Mouse (Mus musculus) macrophage (primary cell): Measurements from ENCODE around the gene Tsc22d1. TPM values are rescaled to one million over a fixed set of nuclear protein-coding genes. Genes with fewer than 3 reads are reported as not detected.

Experiments used
- H3K27ac ChIP-seq: fragments of 350-480 bp; formaldehyde crosslinking; 2 replicates; pipeline ENCODE4 v1.9.0; 2021
- H3K36me3 ChIP-seq: fragments of 350-480 bp; formaldehyde crosslinking; 2 replicates; pipeline ENCODE4 v1.9.0; 2021; ENCODE audit errors: inconsistent target
- H3K4me3 ChIP-seq: fragments of 350-480 bp; formaldehyde crosslinking; 2 replicates; pipeline ENCODE4 v1.9.0; 2021; ENCODE audit errors: inconsistent target
- H3K79me2 ChIP-seq: fragments of 350-480 bp; formaldehyde crosslinking; 2 replicates; pipeline ENCODE4 v1.9.0; 2021; ENCODE audit errors: inconsistent target
- WGBS: methylation state at CpG from one replicate; pipeline ENCODE4 v1.1.7; 2026; ENCODE audit warnings: inconsistent platforms; ENCODE audit not compliant: missing documents; 5-methylcytosine and 5-hydroxymethylcytosine counted together
- polyA plus RNA-seq: library from polyadenylated mRNA; stranded (reverse); fragments of 250-400 nt; gene quantifications from 3 replicates; pipeline ENCODE4 v1.2.4, GENCODE M21; 2018; ENCODE audit warnings: inconsistent platforms

The Tsc22d1 gene
- polyA plus RNA-seq, 1 experiment from 2014 or later: 33.6 TPM

DNA sequence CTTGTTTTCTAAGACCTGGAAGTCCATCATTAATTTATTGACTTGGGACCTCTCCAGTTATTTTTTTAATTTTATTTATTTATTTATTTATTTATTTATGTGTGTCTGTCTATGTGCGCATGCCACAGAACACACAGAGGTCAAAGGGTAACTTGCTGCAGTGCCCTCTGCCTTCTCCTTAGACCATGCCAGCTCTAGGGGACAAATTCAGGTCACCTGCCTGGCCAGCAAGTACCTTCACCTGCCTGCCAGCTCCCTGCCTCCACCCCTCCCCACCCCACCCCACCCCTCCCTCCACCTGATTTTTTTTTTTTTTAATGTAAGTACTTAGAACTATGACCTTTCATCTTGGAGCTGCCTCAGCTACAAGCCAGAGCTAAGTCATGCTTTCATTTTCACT is 68.9 kb downstream of the Tsc22d1 start:
- H3K79me2 ChIP-seq: no peaks in the 10 kb centered on the region
- H3K36me3 ChIP-seq: no peaks in the 10 kb centered on the region
- WGBS: 91% methylated on average over 1 of the region's 1 CpGs
- no peak overlapping the region for H3K4me3 ChIP-seq
- H3K27ac ChIP-seq: no peak overlapping the region

DNA sequence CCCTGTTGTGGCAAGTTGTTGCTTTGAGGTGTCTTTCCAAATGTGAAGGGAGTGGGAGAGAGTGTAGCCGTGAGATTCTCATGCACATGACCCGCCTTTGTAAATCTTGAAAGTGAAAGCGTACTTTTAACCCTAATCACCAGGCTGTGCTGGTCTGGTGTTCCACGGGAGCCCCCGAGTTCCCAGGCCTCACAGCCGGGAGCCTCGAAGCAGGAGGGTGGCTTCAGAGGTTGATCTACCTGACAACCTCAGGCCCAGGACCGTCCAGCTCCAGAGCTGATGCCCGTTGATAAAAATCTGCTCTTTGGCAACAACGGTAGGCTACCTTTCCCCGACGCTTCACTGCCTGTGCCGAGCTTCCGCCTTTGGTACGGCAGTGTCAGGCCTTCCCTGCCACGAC is 72.8 kb downstream of the Tsc22d1 start:
- WGBS: 89% methylated on average over 13 of the region's 16 CpGs
- no peaks in the 10 kb centered on the region for H3K36me3 ChIP-seq
- no peak overlapping the region for H3K4me3 ChIP-seq
- H3K79me2 ChIP-seq: no peaks in the 10 kb centered on the region
- no peak overlapping the region for H3K27ac ChIP-seq

DNA sequence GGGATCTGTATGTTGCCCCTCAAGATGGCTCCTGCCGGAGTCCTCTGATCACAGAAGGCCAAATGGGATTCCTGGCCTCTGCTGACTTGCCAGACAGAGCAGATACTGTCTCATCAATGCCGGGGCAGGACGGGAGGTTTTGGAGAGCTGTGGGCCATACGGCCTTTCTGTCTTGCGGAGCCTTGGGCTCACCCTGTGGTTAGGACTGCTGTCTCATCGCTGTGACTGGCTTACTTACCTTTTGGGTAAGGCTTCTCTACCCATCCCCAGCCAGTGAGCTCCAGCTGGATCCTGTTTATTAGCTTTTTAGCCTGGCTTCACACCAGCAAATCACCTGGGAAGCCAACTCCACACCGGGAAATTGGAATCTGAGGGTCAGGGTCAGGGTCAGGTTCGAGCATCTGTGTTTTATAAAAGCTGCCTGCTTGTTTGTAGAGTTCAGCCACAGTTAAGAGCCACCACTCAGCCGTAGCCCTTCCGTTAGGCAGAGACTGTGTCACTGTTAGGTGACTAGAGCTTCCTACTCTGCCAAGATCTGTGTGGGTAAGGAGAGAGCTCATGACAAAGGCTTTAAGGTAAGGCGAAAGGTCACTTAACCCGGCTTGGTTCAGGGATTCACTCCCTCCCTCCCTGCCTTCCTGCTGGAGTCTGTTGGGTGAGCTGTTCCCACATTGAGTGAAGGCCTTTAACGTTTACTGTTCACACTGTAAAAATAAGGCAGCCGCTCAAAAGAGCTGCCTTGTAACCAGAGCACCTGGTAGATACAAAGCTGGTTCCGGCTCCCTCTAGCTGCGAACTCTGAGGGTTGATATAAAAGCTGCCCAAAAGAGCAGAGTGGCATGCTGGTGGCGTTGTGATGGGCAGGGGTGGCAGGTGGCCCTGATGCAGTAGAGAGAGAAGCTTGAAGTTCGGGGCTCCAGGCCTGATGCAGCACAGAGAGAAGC is 73.6 kb downstream of the Tsc22d1 start:
- Histone ChIP-seq H3K79me2 (no peaks in the 10 kb centered on the region), H3K27ac (no peak overlapping the region)
- WGBS: 94% methylated on average over 17 of the region's 18 CpGs

DNA sequence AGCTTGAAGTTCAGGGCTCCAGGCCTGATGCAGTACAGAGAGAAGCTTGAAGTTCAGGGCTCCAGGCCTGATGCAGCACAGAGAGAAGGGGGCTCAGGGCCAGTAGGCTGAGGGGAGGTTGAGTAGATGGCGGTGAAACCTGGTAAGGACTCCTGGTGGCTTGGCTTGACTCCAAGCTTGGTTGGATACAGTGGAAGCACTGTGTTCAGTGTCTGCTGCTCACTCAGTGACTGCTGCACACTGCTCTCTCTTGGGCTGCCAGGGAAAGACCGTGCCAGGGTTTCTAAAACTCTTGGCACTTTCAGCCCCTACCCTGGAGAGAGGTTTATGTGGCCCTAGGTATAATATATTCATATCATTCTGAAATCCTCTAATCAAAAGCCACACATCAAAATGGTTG is 74.4 kb downstream of the Tsc22d1 start:
- H3K4me3 ChIP-seq: no peak overlapping the region
- H3K79me2 ChIP-seq: no peaks in the 10 kb centered on the region
- no peaks in the 10 kb centered on the region for H3K36me3 ChIP-seq
- WGBS: 100% methylated on average over 2 of the region's 2 CpGs
- no peak overlapping the region for H3K27ac ChIP-seq

More for the DNA sequence above, 73.6 kb downstream of the Tsc22d1 start:
- Histone ChIP-seq H3K4me3 (no peak overlapping the region), H3K36me3 (no peaks in the 10 kb centered on the region)

DNA sequence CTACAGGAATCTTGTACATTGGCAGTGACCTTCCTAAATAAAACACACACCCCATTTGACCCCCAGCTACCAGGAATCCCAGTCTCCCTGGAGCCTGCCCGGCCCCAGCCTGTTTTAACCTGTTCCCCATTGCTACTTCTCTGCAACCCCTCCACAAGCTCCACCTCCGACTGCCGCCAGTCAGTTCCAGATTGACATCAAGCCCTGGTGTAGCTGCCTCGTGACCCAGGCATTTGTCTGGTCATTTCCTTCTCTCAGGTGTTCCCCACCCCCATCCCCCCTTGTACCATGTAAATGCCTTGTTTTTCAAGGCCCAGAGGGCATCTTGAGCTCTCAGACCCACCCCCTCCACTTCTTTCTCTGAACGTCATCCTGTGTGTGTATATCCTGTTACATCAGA is 80.3 kb downstream of the Tsc22d1 start:
- Histone ChIP-seq H3K79me2 (no peaks in the 10 kb centered on the region), H3K36me3 (no peaks in the 10 kb centered on the region), H3K27ac (no peak overlapping the region), H3K4me3 (no peak overlapping the region)
- WGBS: 57% methylated on average over 5 of the region's 5 CpGs

DNA sequence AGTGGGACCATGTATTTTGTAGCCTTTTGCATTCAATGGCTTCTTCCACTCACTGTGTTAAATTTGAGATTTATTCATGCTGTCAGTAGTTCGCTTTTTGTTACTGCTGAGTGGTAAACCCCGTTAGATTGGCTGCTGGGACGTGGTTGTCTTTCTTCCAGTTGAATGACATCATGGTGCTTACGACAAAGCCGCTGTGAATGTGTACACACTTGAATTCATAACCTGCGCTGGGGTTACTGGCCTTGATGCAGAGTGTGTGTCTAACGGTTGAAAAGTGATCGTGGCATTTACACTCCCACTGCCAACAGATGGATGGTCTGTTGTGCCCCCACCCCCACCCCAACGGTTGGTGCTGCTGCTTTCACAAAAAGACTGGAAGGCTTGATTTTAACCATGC is 82.4 kb downstream of the Tsc22d1 start:
- Histone ChIP-seq H3K36me3 (no peaks in the 10 kb centered on the region), H3K27ac (no peak overlapping the region), H3K4me3 (no peak overlapping the region), H3K79me2 (no peaks in the 10 kb centered on the region)
- WGBS: 99% methylated on average over 9 of the region's 9 CpGs

DNA sequence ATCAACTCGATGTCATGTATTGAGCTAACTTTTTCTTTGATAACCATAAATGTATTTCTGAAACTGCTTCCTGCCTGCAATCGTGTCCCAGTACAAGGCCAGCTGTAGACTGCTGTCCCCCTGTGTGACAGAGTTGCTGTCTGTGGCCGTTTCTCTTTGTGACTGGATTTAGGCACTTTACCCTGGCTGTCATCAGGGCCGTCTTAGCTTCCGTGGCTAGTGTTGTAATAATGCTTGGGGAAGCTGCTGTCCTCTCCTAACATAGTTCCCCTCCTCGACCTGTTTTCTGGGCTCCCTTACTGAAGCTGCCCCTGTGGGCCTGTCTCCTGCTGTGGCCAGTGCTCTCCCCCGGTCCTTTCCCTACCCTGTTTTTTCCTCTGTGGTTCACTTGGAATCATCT is 83.4 kb downstream of the Tsc22d1 start:
- 19% methylated on average over 7 of the region's 7 CpGs for WGBS
- no peaks in the 10 kb centered on the region for H3K79me2 ChIP-seq
- H3K4me3 ChIP-seq: no peak overlapping the region
- no peaks in the 10 kb centered on the region for H3K36me3 ChIP-seq
- no peak overlapping the region for H3K27ac ChIP-seq

DNA sequence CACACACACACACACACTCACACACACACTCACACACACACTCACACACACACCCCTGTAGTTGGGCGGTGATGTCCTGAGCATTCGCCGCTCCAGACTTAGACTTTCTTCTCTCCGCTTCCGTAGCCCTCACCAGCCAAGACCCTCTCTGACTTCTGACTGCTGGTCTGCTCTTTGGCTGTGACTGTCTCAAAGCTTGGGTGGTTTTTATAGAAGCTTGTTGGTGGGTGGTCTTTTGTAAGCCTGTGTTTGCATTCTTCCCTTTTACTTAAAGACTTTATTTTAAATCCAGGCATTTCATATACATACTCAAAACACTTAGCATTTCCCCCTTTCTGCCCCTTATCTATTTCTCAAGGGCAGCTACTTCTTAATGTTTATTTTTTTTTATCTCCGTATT is 84.7 kb downstream of the Tsc22d1 start:
- H3K36me3 ChIP-seq: no peaks in the 10 kb centered on the region
- H3K4me3 ChIP-seq: no peak overlapping the region
- 89% methylated on average over 6 of the region's 6 CpGs for WGBS
- no peaks in the 10 kb centered on the region for H3K79me2 ChIP-seq
- H3K27ac ChIP-seq: no peak overlapping the region

DNA sequence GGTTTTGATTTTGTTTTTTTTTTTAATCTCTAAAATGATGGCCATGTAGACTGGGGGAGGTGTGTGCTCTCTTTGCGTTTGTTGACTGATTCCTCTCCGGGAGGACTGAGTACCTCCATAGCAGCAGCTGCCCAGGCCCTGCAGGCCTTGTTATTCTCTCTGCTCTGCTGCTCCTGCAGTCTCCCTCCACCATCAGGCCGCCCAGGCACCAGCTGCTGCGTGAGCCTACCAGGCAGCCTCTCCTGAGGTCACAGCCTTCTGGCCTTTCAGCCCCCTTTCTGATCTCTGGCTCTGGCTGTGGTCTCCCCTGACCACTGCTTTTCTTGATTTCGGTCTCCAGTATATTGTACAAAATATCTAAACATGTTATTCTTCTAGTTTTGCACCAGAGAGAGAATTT is 85.3 kb downstream of the Tsc22d1 start:
- no peaks in the 10 kb centered on the region for H3K79me2 ChIP-seq
- no peak overlapping the region for H3K4me3 ChIP-seq
- 96% methylated on average over 5 of the region's 5 CpGs for WGBS
- H3K27ac ChIP-seq: no peak overlapping the region
- H3K36me3 ChIP-seq: no peaks in the 10 kb centered on the region

DNA sequence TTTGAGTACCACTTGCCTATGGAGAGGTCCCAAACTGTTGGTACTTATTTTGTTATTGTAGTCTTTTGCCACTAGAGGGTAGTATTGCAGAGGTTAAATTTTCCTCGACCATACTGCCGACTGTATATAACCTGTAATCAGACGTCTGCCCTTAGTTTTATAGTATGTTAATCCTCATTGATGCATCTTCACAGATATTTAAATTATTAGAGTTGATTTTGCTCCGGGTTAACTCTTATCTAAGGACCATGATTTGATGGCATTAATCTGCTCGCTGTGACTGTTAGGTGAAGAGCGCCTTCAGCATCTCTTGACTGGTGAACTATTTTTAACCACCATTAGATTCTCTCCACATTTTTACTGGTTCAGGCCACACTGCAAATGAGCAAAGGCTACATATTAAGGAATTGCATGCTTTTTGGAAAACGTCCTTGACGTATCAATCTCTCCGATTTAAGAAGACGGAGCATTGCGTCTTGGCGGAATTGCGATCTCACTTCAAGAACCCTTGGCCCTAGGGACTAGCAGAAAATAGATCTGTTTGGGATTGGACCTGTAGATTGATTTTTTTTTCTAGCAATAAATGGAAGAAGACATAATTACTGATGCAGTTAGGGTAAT is 88.6 kb downstream of the Tsc22d1 start:
- H3K79me2 ChIP-seq: no peaks in the 10 kb centered on the region
- H3K4me3 ChIP-seq: peak overlapping the region; percentile 37; the same call in 1 of the 2 replicates
- no peak overlapping the region for H3K27ac ChIP-seq
- H3K36me3 ChIP-seq: no peaks in the 10 kb centered on the region
- WGBS: 18% methylated on average over 13 of the region's 13 CpGs

DNA sequence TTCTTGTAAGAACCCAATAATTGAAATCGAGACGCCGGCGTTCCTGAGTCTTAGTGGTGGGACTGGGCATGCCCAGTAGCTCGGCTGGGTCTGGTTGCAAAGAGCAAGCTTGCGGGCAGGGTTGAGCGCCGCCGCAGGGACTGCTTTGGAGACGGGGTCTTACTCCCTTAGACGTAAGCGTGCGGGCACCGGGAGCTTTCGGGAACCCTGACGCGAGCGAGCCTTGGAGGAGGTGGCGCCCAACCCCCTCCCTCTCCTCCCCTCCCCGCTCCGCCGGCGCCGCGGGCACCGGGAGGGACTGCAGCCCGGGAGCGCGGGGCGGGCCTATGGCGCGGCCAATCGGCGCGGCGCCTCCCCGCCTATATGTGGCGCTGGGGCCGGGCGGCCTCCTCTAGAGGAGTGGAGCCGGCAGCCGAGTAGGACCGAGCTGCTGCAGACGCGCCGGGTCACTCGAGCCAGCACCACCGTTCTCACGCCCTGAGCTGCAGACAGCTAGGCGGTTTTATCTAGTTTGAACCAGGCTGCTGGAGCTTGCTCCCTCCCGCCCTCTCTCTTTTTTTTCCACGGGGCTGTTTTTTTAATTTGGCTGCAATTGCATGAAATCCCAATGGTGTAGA is 89.5 kb downstream of the Tsc22d1 start:
- 0% methylated on average over 52 of the region's 52 CpGs for WGBS

DNA sequence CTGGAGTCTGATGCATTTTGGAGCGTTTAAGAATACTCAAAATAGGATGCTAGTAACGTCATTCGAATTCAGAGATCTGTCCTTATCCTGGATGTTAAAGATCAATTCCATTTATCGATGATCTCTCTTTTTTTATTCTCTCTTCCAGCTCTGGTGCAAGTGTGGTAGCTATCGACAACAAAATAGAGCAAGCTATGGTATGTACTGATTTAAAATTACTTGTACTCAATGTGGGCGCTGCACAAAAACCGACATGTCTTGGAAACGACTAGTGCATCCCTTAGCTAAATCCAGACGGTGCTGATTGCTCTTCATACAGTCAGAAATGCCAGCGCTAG is 90.3 kb downstream of the Tsc22d1 start:
- Histone ChIP-seq H3K36me3 (no peaks in the 10 kb centered on the region), H3K4me3 (peak overlapping the region; percentile 31; the same call in 1 of the 2 replicates), H3K79me2 (no peaks in the 10 kb centered on the region), H3K27ac (no peak overlapping the region)
- WGBS: 10% methylated on average over 10 of the region's 10 CpGs

More for the DNA sequence above, 89.5 kb downstream of the Tsc22d1 start:
- no peaks in the 10 kb centered on the region for H3K79me2 ChIP-seq
- no peaks in the 10 kb centered on the region for H3K36me3 ChIP-seq
- H3K4me3 ChIP-seq: peak overlapping the region; percentile 37
- no peak overlapping the region for H3K27ac ChIP-seq

DNA sequence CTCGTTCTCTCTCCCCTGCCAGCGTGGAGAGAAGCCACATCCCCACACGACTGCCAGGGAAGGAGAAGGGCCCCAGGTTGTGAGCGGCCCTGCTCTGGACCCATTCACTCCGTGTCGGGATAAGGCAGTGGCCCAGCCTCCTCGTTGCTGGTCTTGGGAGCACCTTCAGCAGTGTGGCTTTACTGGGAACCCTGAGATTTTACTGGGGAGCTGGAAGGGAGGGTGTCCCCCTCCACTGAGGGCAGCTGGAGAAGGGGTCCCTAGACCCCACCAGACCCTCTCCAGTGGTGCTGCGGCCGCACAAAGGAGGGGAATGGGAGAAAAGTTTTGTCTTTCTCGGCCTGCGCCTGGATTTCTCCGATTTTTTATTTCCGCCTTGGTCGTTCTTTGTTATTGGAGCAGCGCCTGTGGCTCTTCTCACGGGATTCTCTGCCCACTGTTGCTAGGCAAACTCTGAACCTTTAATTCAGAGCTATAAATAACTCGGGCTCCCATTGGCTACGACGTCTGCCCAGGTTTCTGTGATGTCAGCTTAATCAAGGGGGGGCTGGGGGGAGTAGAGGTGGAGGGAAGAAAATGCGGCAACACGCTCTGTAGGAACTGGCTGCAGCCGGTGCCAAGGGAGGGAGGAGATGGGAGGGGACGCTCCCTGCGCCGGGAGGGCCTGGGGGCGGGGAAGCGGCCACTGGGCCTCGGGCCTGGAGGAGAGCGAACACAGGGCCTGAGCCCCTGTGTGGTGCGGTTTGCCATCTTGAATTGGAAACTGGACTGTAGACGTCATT is 90.9 kb downstream of the Tsc22d1 start:
- Histone ChIP-seq H3K79me2 (no peaks in the 10 kb centered on the region), H3K27ac (no peak overlapping the region), H3K36me3 (no peaks in the 10 kb centered on the region), H3K4me3 (no peak overlapping the region; the same call in 1 of the 2 replicates)
- 22% methylated on average over 30 of the region's 31 CpGs for WGBS

DNA sequence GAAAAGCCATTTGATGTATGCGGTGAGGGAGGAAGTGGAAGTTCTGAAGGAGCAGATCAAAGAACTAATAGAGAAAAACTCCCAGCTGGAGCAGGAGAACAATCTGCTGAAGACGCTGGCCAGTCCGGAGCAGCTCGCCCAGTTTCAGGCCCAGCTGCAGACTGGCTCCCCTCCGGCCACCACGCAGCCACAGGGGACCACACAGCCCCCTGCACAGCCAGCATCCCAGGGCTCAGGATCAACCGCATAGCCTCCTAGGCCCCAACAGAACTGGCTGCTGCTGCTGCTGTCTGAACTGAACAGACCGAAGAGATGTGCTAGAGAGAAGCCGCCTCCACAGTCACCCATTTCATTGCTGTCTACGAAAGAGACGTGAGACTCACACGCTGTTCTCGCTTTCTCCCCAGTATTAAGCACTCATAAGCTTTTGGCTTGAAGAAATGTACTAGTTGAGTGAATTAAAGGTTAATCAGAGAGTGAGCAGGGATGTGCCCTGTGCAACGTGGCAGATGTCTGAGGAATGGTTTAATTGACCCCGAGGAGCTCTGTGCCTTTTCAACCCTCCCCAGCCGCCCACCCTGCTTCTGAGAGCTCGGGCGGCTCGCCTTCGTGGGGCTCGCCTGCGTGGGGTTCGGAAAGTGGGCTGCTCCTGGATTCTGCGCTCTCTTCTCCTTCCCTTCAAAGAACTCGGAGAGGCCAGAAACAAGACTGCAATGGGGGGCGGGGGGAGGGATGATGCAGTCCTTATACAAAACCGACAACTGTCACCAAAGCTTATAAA is 91.9 kb downstream of the Tsc22d1 start:
- Histone ChIP-seq H3K27ac (no peak overlapping the region), H3K79me2 (no peaks in the 10 kb centered on the region), H3K4me3 (no peak overlapping the region), H3K36me3 (no peaks in the 10 kb centered on the region)
- WGBS: 86% methylated on average over 25 of the region's 27 CpGs
